Mouse (Mus musculus) forebrain, embryonic 15.5 days (tissue): ENCODE measurements around the gene Adamtsl1. TPM values are rescaled to one million over a fixed set of nuclear protein-coding genes. Genes with fewer than 3 reads are reported as not detected.

Experiments
- ATAC-seq: fragments of 200-750 bp; cut with Nextera tagmentation; replicated peaks from 2 replicates; pipeline ENCODE4 v1.8.0; 2017; ENCODE audit warnings: mild to moderate bottlenecking, moderate TSS enrichment, moderate library complexity
- H3K27ac ChIP-seq: fragments of 300-500 bp; sonication (generic); replicated peaks from 2 replicates; pipeline ENCODE4 v1.5.1; 2015; ENCODE audit warnings: mild to moderate bottlenecking, inconsistent platforms
- H3K27me3 ChIP-seq: fragments of 300-500 bp; sonication (generic); 2 replicates; pipeline ENCODE4 v1.6.1; 2015; ENCODE audit warnings: inconsistent platforms
- H3K36me3 ChIP-seq: fragments of 300-500 bp; sonication (generic); 2 replicates; pipeline ENCODE4 v1.6.1; 2015; ENCODE audit warnings: mild to moderate bottlenecking, inconsistent platforms
- H3K4me1 ChIP-seq: fragments of 300-500 bp; sonication (generic); 2 replicates; pipeline ENCODE4 v1.6.1; 2015; ENCODE audit warnings: inconsistent platforms
- H3K4me2 ChIP-seq: fragments of 300-500 bp; sonication (generic); replicated peaks from 2 replicates; pipeline ENCODE4 v1.6.1; 2015; ENCODE audit warnings: mild to moderate bottlenecking, inconsistent platforms
- H3K4me3 ChIP-seq: fragments of 300-500 bp; sonication (generic); 2 replicates; pipeline ENCODE4 v1.5.1; 2015; ENCODE audit warnings: mild to moderate bottlenecking, inconsistent platforms
- H3K9ac ChIP-seq: fragments of 300-500 bp; sonication (generic); replicated peaks from 2 replicates; pipeline ENCODE4 v1.6.1; 2015; ENCODE audit warnings: mild to moderate bottlenecking, inconsistent platforms
- H3K9me3 ChIP-seq: fragments of 300-500 bp; sonication (generic); 2 replicates; pipeline ENCODE4 v1.6.1; 2016; ENCODE audit warnings: inconsistent platforms
- WGBS: fragments of 180-500 bp; shearing (Covaris S2); methylation state at CpG from one replicate; pipeline ENCODE4 v1.1.7; 2015; ENCODE audit warnings: mixed read lengths; 5-methylcytosine and 5-hydroxymethylcytosine counted together
- polyA plus RNA-seq: library from polyadenylated mRNA; unstranded; fragments of >200 nt; fragmentation: Nextera tagmentation; extraction: Ambion mirVana; gene quantifications from 2 replicates; pipeline ENCODE4 v1.2.1, GENCODE M21; 2015

Adamtsl1 gene
- polyA plus RNA-seq, 1 experiment from 2014 or later: 6.3 TPM

- Histone ChIP-seq H3K27me3 (no peaks in the 10 kb centered on the region), H3K9ac (no peak overlapping the region), H3K27ac (no peak overlapping the region), H3K36me3 (no peaks in the 10 kb centered on the region), H3K4me3 (no peak overlapping the region), H3K4me1 (no peaks in the 10 kb centered on the region), H3K4me2 (no peak overlapping the region), H3K9me3 (no peaks in the 10 kb centered on the region)
- ATAC-seq: no peak
- 85% methylated on average over 3 of the region's 3 CpGs for whole genome bisulfite sequencing
These were observed 922.4 kb downstream of the Adamtsl1 start for GRCm38 (mm10) chr4:86436336-86436735.

- no peak overlapping the region for H3K4me3 ChIP-seq
- 90% methylated on average over 3 of the region's 3 CpGs for WGBS
- H3K4me2 ChIP-seq: no peak overlapping the region
- H3K36me3 ChIP-seq: no peaks in the 10 kb centered on the region
- H3K27ac ChIP-seq: no peak overlapping the region
- no peaks in the 10 kb centered on the region for H3K27me3 ChIP-seq
- H3K4me1 ChIP-seq: no peaks in the 10 kb centered on the region
- H3K9me3 ChIP-seq: no peaks in the 10 kb centered on the region
- no peak overlapping the region for H3K9ac ChIP-seq
- no peak for ATAC-seq
These were observed 936.5 kb downstream of the Adamtsl1 start for GRCm38 (mm10) chr4:86450468-86450867.

GRCm38 (mm10) chr4:86464808-86465207, 950.8 kb downstream of the Adamtsl1 start:
- Histone ChIP-seq H3K4me1 (no peaks in the 10 kb centered on the region), H3K4me2 (no peak overlapping the region), H3K27ac (no peak overlapping the region), H3K36me3 (no peaks in the 10 kb centered on the region), H3K4me3 (no peak overlapping the region), H3K27me3 (no peaks in the 10 kb centered on the region), H3K9ac (no peak overlapping the region), H3K9me3 (no peaks in the 10 kb centered on the region)
- ATAC-seq: no peak
- 91% methylated on average over 5 of the region's 5 CpGs for WGBS
